Mouse (Mus musculus) cerebellum, adult 2 months (tissue): ENCODE measurements around the gene Gpr35.

Experiments used
- CTCF ChIP-seq: fragments of 200-500 bp; IDR thresholded peaks from 2 replicates; pipeline ENCODE4 v1.5.1; 2011; ENCODE audit warnings: low read depth, mild to moderate bottlenecking, control low read depth, low read length, moderate library complexity, borderline replicate concordance; ENCODE audit not compliant: insufficient read depth
- POLR2A ChIP-seq: fragments of 200-500 bp; IDR thresholded peaks from 2 replicates; pipeline ENCODE4 v1.6.1; 2011; ENCODE audit warnings: low read length, control low read depth, borderline replicate concordance; ENCODE audit not compliant: insufficient read depth

DNA sequence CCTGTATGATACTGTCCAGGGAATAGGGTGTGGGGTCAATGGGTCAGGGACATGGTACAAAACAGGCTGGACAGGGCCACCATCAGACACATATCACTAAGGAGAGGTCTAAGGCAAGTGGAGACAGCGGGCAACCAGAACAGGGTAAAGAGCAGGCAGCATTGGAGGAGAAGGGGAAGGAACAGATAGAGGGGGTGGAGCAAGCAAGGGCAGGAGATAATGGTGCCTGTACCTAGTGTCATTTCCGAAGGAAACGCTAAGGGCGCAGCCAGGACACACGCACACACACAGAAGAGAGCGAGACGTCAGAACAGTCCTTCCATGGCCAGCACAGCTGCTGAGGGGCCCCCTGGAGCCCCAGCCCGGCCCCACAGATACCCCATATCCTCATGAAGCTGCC lies 75.9 kb downstream of the Gpr35 start:
- TF ChIP-seq CTCF = no peak
- no peak for TF ChIP-seq POLR2A
